Mouse (Mus musculus) T-helper 17 cell (primary cell): Measurements from ENCODE around the gene Gm17019.
"Not testable (repeated sequence)": the region's sequence is repeated elsewhere in the genome, so short reads cannot be mapped to it uniquely, and the experiment has no call there.

Source experiments
- in situ Hi-C, 2 experiments: fragments of 300-600 bp; cut with MboI, MseI; formaldehyde crosslinking; loops; 1 replicate in 1 of 2; 2 replicates in 1 of 2; pipeline ENCODE4 v1.15.1; 2025; ENCODE audit warnings: high pct_unique_total_duplicates in 2 of 2

The Gm17019 gene

GRCm38 (mm10) chr5:15032898-15033297 lies at the start of gene Gm17019:
Gm17019 (minus strand) TSS chr5:15032998.
- in situ Hi-C loops, result not testable (repeated sequence)

GRCm38 (mm10) chr5:15062385-15062715 lies 29.6 kb upstream of the Gm17019 start:
- in situ Hi-C loops, result loop anchor here (5.0 kb wide), 3 partner anchors 55 to 450 kb away; no protein-coding TSS in a partner anchor

GRCm38 (mm10) chr5:15061638-15062384 lies 29.0 kb upstream of the Gm17019 start:
- in situ Hi-C loops, result loop anchor here (5.0 kb wide), 3 partner anchors 55 to 450 kb away; no protein-coding TSS in a partner anchor

GRCm38 (mm10) chr5:15054151-15055025 lies 21.6 kb upstream of the Gm17019 start:
- in situ Hi-C loops, result loop anchor here in 1 of 2 experiments (5.0 kb wide), 2 partner anchors 503 to 628 kb away; no protein-coding TSS in a partner anchor

- in situ Hi-C loops, result loop anchor here in 1 of 2 experiments (5.0 kb wide), 2 partner anchors 504 to 629 kb away; no protein-coding TSS in a partner anchor
Observed at GRCm38 (mm10) chr5:15053606-15053962, 20.8 kb upstream of the Gm17019 start.

- in situ Hi-C loops, result loop anchor here in 1 of 2 experiments (5.0 kb wide), 2 partner anchors 504 to 629 kb away; no protein-coding TSS in a partner anchor
Observed at GRCm38 (mm10) chr5:15052945-15053605, 20.3 kb upstream of the Gm17019 start.

GRCm38 (mm10) chr5:15050807-15051206 lies 18.0 kb upstream of the Gm17019 start:
- in situ Hi-C loops, result loop anchor here in 1 of 2 experiments (5.0 kb wide), 2 partner anchors 506 to 631 kb away; no protein-coding TSS in a partner anchor

- in situ Hi-C loops, result loop anchor here (5.0 to 10.0 kb wide), 2 partner anchors 58 to 440 kb away; no protein-coding TSS in a partner anchor
Observed at GRCm38 (mm10) chr5:15044830-15045767, 12.3 kb upstream of the Gm17019 start.

- in situ Hi-C loops, result loop anchor here (5.0 to 10.0 kb wide), 2 partner anchors 53 to 444 kb away; no protein-coding TSS in a partner anchor
Observed at GRCm38 (mm10) chr5:15040784-15041183, 8.0 kb upstream of the Gm17019 start.

- in situ Hi-C loops, result loop anchor here (5.0 to 10.0 kb wide), 3 partner anchors 53 to 572 kb away; no protein-coding TSS in a partner anchor
Observed at GRCm38 (mm10) chr5:15039984-15040383, 7.2 kb upstream of the Gm17019 start.

- in situ Hi-C loops, result loop anchor here (5.0 to 25.0 kb wide), 2 partner anchors 448 to 663 kb away; no protein-coding TSS in a partner anchor
Observed at GRCm38 (mm10) chr5:15024316-15024715, 8.5 kb downstream of the Gm17019 start.

GRCm38 (mm10) chr5:15020067-15020466 lies 12.7 kb downstream of the Gm17019 start:
- in situ Hi-C loops, result loop anchor here (5.0 to 25.0 kb wide), 2 partner anchors 452 to 667 kb away; no protein-coding TSS in a partner anchor

- in situ Hi-C loops, result loop anchor here in 1 of 2 experiments (5.0 to 25.0 kb wide), 2 partner anchors 586 to 676 kb away; no protein-coding TSS in a partner anchor
Observed at GRCm38 (mm10) chr5:15010639-15011582, 21.9 kb downstream of the Gm17019 start.

GRCm38 (mm10) chr5:15006907-15007306 lies 25.9 kb downstream of the Gm17019 start:
- in situ Hi-C loops, result loop anchor here (5.0 to 25.0 kb wide), 4 partner anchors 55 to 680 kb away; no protein-coding TSS in a partner anchor

- in situ Hi-C loops, result loop anchor here (5.0 to 25.0 kb wide), 4 partner anchors 54 to 681 kb away; no protein-coding TSS in a partner anchor
Observed at GRCm38 (mm10) chr5:15006288-15006687, 26.5 kb downstream of the Gm17019 start.

GRCm38 (mm10) chr5:15005584-15005983 lies 27.2 kb downstream of the Gm17019 start:
- in situ Hi-C loops, result loop anchor here (5.0 to 25.0 kb wide), 4 partner anchors 53 to 682 kb away; no protein-coding TSS in a partner anchor

- in situ Hi-C loops, result loop anchor here (5.0 to 25.0 kb wide), 4 partner anchors 53 to 682 kb away; no protein-coding TSS in a partner anchor
Observed at GRCm38 (mm10) chr5:15004569-15005562, 27.9 kb downstream of the Gm17019 start.
